Mouse (Mus musculus): ENCODE data around the gene Alk.

DNA sequence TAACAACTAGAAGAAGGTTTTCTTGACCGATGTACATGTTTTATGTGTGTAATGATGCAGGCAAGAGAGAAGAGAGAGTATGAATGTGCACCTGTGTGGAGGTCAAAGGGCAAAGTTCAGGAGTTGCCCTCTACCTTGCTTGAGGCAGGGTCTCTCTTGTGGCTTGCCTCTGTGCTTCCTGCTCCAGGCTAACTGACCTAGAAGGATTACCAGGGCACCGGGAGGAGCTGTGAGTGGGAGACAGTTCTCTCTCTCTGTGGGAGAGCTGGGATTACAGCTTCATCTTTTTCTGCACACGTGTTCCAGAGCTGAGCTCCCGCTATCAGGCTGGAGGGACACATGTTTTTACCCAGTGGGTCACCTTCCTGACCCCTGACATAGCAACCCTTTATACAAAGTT, 127.5 kb downstream of the Alk start:
- TF ChIP-seq CTCF (IDR thresholded peaks at IDR 0.05; ENCODE audit: low read depth, low read length) (no peak), POLR2A (IDR thresholded peaks at IDR 0.05; ENCODE audit: insufficient read depth, low read length) (no peak)
